Mouse (Mus musculus) ovary, adult 18-20 months (tissue): ENCODE data around the gene Slc36a3.
A peak's percentile ranks its signal among the peaks of the same experiment; 100 is the strongest.
"Not testable (repeated sequence)": the region's sequence is repeated elsewhere in the genome, so short reads cannot be mapped to it uniquely, and the experiment has no call there.

Experiments
- DNase-seq: peaks from one replicate; pipeline ENCODE4 v3.0.0; 2022; ENCODE audit warnings: low spot score, mixed read lengths

Slc36a3 gene

DNA sequence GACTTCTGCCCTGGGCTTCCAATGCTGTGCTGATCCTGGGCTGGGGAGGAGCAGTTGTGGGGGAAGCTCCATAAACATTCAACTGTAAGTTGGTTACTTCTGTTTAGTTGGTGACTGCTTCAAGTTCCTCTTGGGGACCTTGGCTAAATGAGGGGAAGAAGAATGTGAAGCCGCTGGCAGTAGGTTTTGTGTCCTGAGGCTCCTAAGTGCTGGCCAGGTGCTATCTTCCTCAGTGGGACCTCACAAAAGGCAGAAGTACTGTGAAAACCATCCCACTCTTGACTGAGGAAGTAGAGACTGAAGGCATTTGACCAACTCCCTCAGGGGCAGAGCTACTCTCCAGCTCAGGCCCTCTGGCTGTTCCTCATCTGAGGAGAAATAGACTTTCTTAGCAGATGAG is 44.9 kb downstream of the Slc36a3 start:
- DNase-seq = no peak

DNA sequence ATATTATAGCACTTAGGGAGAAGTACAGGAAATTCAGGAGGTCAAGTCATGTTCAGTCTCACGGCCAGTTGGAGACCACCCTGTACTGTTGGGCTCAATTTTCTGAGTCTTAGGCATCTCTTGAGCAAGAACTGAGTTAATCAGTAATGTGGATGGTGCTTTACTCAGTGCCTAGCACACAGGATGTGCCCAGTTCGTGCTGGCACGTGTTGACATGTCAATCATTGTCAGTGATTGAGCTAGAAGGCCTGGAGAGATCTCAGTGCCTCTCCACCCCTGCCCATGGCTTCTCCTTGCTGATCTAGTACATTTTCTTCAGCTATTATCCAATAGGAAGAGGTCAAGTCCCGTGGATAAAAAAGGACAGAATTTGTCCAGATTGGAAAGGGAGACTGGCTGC is 46.1 kb downstream of the Slc36a3 start:
- DNase-seq = no peak

DNA sequence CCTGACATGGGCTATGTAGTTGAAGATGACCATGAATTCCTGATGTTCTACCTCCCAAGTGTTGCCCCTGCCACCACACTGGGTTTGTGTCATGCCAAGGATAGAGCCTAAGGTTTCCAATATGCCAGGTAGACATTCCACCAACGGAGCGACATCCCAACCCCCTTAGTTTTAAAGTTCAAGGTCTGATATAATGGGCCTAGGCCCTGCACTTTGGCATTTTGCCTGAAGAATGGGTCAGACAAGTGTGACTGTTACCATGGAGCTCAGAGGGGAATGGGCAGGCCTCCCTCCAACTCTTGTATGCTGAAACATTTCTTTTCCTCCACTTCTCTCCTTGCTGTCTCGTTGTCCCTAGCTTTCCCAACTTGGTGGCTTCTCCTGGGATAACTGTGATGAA is 48.3 kb downstream of the Slc36a3 start:
- no peak for DNase-seq

DNA sequence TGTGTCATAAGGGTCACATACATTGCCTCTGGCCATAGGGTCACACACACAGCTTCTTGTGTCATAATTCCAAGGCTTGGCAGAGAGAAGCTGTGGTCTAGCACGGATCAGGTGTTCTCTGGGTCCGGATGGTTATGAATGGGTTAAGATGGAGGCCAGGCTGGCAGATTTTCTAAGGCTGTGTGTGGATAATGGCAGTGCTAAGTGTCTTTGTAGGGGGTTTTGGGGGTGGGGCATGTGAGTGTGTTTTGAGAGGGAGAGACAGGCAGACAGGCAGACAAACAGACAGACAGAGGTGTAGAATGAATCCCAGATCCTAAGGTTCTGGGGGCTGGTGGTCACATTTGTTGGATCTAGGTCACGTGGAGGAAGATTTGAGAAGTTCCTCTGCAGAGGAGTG is 49.5 kb downstream of the Slc36a3 start:
- no peak for DNase-seq

DNA sequence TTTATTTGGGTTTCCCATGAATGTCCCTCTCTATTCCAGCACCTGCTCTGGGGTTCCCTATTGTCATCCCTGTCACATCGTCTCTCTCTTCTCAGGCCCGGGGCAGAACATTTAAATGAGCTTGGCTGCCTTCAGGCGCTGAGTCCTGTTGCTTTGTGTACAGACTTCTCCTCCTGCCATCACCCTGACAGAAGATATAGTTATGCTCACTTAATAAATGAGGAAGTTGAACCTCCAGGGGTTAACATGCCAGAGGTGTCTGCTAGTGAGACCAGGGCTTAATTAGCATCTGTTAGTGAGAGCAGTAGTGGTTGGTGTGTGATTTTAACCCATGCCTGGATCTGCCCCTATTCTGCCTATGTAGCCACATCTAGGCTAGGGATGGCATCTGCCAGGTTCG is 51.6 kb downstream of the Slc36a3 start:
- no peak for DNase-seq

DNA sequence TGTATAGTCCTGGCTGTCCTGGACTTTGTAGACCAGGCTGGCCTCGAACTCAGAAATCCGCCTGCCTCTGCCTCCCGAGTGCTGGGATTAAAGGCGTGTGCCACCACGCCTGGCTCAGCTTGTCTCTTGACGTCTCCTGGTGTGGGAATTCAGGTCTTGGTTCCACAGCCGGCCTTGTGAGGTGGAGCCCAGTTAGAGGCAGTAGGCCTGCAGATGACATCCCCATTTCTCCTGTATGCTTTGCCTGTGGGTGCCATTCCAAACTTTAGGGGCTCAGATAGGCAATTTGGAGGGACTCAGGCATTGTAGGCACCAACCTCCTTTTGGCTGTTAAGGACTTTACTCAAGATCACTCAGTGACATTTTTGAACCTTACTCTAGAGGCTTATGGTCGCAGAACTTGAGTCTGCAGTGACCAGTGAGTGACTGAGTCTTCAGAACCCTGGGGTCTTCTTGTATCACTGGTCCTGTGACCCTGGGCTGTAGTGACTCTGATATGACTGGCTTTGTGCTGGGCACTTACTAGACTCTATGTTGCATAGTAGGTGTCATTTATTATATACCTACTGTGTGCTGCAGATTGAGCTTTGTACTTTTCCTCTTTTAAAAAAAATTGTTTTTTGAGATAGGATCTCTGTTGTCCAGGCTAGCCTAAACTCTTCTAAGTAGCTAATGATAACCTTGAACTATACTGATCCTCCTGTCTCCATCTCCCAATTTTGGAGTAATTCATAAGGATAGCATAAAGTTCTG is 52.3 kb downstream of the Slc36a3 start:
- DNase-seq = no peak

DNA sequence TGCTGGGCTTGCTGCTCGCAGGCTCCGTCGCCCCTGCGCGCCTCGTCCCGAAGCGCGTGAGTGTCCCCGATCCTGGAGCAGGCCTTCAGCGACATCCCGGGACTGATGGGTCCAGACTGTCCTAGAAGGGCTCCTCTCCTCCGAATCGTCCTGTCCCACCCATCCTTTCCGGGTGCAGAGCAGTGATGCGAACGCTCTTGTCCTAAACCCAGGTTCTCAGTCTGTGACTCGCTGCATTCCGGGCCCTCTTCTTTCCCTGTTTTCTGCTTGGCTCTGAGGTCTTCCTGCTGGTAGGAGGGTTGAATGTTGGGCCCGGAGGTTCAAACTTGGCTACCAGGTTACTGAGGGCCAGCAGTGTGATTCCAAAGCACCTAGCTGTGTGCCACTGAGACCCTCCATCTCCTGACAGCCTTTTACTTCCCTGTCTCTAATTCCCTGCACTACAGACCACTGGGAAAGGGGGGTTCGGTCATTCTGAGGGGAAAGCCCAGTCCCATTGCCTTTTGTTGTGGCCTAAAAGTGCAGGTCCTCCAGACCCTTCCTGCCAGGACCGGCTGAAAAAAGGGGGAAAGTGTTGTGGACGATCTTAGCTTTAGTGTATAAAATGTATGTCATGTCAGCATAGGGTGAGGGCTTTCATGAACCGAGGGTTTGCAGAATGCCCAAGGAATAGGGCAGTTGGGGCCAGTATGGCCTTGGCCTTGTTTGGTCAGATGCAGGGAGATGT is 53.2 kb downstream of the Slc36a3 start:
- no peak for DNase-seq

DNA sequence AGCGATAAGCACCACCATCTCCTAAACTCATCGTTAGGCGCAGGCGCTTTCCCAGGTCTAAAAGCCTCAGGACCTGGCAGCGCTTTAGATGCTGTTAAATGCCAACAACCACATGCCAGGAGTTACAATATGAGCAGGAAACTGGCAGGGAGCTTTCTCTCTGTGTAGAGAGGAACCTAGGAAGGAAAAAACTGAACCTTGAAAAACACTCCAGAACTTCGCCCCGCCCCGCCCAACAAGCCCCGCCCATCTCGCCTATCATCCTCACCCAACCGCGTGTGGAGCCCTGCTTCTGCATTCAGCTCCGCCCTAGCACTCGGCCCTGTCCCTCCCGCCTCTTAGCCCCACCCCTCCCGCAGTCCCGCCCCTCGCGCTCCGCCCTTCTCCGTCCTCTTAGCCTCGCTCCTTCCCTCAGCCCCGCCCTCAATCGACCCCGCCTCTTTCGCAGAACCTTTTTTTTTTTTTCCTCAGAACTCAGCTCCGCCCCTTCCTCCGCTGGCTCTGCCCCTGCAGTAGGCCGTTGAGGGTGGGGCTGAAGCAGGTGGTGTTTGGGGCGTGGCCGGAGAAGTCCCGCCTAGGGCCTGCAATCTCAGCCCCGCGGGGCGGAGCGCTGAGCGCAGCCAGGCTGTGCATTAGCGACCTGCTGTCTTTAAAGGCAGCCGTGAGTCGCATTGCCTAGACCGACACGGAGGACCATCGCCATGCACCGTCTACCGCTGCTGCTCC is 53.9 kb downstream of the Slc36a3 start, which contains the start of gene Gm2a:
Gene Gm2a (plus strand): TSS at position 653 of the 726 bp plus-strand sequence.
- peak; percentile 97 for DNase-seq

DNA sequence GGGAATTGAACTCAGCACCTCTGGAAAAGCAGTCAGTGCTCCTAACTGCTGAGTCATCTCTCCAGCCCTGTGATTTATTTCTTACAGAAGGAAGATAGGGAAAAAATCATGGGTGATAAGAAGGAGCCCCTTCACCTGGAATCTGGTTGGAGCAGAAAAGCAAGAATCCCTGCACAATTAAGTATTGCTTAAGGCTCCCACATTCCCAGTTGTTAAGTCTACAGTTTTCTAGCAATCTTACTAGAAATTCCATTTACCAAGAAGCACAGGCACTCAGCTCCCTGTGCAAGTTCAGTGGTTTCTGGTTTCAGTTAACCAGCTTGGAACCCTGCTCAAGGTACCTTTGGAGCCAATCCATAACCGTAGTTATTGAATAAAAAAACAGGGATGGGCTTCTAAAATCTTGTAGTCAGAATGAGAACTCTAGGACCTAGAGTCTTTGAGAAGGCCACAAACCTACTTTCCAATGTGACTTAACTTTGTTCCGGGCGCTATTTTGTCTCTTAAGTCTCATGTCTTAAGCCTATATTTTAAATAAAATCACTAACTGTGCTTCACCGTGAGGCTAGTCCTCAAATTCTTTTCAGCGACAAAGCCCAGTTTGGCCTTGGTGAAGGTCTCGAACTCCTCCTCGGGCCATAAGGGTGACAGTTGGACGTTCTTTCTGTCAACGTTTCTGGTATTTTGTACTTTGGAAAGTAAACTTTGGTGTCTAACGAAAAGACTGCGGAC is 54.6 kb downstream of the Slc36a3 start:
- no peak for DNase-seq

DNA sequence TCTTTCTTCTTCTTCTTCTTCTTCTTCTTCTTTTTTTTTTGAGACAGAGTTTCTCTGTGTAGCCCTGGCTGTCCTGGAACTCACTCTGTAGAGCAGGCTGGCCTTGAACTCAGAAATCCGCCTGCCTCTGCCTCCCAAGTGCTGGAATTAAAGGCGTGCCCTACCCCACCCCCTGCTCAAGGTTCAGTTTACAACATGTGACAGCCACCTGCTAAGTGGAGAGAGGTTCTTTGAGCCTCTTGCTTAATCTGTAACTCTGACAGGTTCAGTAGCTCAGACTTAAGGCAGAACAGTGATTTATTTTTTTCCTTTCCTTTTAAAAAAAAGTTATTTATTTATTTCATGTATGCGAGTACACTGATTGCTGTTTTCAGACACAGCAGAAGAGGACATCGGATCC is 55.2 kb downstream of the Slc36a3 start:
- DNase-seq = not testable (repeated sequence)

DNA sequence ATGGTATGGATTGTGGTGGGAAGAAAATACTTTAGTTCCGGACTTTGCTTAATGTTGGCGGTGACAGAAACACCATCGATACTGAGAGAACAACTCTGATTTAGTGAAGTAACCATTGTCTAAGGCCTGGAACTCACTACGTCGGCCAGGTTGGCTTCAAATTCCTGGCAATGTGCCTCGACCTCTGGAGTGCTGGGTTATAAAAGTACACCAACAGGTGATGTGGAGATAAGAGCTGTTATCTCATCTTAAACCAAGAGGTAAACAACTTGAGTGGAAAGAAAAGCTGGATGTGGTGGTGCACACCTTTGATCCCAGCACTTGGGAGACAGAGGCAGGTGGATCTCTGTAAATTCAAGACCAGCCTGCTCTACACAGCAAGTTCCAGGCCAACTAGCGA is 58.4 kb downstream of the Slc36a3 start:
- no peak for DNase-seq

DNA sequence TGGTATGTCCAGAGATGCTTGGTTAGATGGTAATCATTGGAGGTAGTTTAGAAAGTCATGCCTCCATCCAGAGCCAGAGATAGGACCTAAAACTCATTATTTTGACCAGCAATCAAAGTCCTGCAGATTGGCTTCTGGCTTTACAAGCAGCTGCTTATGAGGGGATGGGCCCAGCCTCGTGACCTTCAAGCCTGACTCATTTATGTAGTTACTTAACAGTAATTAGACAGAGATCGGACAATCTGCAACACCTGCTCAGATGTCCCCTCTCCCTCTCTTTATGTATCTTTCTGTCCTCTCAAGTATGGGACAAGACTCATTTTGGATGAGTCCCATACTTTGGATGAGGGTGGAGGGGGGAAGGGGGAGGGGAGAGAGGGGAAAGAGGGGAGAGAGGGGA is 61.6 kb downstream of the Slc36a3 start:
- DNase-seq = no peak

DNA sequence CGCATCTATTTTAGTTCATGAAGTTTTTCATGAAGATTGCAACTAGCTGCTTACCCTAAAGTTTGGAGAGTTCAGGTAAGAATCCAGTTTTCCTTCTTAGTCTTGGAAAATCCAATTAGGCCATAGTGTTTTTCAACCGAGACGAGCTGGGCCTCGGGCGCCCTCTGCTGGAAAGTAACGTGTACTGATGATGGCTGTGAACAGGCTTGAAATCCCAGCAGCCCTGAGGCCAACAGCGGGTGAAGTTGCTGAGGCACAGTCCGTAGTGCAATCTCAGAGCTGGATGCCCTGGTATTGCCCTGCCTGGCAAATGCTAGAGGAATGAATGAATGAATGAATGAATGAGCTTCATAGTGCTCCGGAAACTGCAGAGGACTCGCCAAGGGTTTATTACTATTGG is 64.5 kb downstream of the Slc36a3 start:
- no peak for DNase-seq

DNA sequence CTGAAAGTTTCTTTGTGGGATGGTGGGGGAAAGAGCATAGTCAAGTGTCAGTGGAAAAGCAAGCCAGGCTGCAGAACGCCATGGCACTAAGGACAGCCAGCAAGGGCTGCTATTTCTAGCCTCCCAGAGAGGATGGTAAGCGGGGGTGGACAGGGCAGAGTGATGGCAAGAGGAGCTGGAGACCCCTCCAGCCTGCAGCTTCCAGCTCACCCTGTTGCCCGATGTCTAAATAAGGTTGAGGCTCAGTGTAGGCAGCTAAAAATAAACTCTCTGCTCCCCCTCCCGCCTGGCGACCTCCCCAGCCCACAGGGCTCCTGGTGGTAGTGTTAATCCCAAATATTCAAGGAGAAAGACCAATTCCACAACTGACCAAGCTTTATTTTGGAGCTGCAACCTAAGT is 66.1 kb downstream of the Slc36a3 start:
- DNase-seq = no peak

DNA sequence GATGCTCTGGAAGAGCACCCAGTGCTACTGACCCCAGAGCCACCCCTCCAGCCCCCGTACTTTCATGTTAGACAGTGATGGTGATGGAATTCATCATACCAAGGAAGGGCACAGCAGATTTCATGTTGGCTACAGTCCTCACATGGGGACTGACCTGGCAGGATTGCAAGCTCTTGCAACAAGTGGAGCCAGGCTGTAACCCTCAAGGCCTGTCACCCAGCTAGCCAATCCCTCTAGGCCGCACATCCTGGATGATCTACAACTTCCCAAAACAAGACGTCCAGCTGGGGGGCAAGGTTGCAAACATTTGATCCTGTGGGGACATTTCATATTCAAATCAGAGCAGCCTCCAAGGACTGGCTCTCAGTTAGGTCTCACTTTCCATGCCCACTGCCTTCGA is 66.9 kb downstream of the Slc36a3 start:
- no peak for DNase-seq

DNA sequence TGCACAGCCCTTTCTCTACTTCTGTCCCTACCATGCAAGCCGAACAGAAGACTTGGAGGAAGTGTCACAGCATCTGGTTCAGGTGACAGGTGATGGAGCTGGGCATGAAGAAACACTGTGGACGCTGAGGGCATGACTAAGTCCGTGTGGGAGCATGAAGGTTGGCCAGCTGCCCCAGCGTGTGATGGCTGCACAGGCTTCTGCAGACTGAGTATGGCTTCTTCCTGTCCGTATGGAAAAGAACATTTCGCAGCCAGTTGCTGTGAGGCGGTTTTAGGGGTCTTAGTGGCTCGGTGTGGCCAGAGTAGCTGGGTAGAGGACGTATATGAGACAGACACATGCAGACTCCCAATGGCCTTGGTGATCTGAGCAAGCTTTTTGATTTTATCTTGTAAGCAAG is 70.3 kb downstream of the Slc36a3 start:
- DNase-seq = no peak

DNA sequence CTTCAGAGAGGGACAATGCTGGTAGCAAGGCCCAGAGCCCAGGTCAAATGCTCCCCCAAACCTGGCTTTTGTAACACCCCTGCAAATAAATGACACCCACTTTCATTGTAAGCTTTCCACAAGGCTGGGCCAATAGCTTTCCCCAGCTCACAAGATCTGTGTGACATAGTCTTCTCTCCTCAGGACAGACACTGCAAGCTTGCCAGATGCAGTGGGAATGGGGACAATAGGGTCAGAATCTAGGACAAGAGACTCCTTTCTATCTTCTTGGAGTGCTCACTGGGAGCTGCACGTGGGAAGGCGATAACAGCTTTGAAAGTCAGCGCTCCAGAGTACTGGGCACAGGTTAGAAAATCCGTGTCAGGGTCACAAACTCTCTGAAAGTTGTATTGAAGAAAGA is 72.3 kb downstream of the Slc36a3 start:
- no peak for DNase-seq

DNA sequence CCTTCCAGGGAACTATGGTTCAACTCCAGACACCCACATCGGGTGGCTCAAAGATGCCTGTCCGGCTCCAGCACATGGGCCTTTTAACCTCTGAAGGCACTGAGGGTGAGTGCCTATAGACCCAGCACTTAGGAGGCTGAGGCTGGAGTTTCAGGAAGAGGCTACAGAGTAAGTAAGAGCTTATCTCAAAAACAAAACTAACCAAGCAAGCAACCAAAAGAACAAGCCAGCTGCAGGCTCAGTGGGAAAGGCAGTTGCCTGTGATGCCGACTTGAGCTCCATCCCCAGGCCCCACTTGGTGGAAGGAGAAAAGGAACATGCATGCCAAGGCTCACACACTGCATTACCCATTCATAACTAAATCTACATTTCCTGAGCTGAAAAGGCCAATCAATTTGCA is 73.0 kb downstream of the Slc36a3 start:
- DNase-seq = no peak

DNA sequence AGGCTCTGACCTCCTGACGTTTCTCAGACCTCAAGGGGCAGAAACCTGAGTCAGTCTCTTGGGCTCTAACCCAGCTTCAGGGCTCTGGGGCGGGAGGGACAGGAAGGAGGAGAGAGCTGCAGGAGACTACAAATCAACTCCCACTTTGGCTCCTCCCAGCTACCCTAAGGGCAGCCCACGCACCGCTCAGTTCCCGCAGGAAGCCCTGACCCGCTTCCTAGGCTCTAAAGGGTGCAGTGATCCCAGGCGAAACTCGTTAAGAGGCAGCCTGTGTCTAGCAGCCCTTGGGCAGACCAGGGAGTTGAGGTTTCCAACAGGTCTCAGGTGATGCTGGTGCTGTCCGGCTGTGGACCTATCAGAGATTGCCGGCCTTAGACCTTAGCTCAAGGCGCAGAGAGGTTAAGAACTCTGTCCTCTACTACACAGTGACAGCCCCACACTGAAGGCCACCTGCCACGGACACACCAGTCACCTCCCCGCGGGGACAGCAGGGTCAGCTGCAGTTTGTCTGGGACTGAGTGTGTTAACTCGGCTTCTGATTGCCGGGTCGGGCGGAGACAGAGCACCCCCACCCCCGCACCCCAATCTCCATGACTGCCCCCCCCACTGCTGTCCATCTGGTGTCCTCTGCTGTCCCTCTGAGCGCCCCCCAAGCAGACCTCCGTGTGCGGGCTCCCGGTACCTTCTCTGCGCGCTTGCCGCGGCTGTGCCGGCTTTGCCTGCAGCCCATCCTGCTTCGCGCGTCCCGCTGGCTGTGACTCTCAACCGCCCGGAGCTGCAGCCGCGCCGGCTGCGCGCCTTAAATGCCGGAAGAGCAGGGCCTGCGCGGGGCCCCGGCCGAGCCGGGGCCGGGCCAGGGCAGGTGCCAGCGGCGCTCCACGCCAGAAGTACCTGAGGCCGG is 73.9 kb downstream of the Slc36a3 start, which contains the start of gene Ccdc69:
Gene Ccdc69 (minus strand): TSS at position 801 of the 901 bp plus-strand sequence.
- peak; percentile 59 for DNase-seq

DNA sequence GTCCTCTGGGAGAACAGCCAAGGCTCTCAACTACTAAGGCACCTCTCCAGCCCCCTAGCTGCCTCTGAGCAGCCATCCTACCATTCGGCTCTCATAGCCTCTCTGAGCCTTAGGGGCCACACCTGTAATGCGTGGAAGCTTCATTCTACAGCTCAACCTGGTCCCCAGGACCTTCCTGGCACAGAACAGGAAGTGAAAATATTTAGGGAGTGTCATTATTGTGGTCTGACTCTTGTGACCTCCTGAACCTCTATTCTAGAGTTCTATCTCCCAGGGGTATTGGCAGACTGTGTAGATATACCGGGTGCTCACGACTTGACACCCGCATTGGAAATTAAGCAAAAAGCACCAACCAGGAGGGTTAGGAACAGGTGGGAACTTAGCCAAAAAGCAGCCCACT is 75.3 kb downstream of the Slc36a3 start:
- DNase-seq = no peak

DNA sequence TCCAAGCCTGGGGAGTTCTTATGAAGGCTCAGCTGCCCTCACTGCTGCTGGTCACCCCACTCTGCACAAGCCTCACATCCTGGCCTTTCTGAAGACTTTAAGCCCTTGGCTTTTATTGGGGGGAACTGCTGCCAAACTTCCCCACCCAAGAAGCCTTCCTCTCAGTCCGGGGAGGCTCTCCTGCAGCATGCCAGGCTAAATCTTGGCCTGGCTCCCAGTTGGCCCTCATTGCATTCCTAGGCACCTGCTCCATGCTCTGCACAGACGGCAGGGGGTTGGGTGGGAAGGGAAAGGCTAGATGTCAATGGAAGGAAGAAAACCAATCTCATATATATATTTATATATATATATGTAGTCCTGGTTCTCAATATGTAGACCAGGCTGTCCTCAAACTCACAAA is 75.9 kb downstream of the Slc36a3 start:
- DNase-seq = no peak
